Mouse (Mus musculus): ENCODE data around the gene Ank3.

Ank3 gene

GRCm38 (mm10) chr10:70071334-70071733, 672.8 kb downstream of the Ank3 start:
- no peak for DNase-seq (ENCODE audit: inconsistent age in 2 of 2, low spot score in 1 of 2)
